Mouse (Mus musculus) bone marrow, adult 2 months (tissue): Measurements from ENCODE around the gene Cacna1d. TPM values are rescaled to one million over a fixed set of nuclear protein-coding genes. Genes with fewer than 3 reads are reported as not detected.

Experiments used
- H3K27ac ChIP-seq: fragments of 200-500 bp; 2 replicates; pipeline ENCODE4 v1.5.1; 2012; ENCODE audit warnings: low read depth, mild to moderate bottlenecking, control low read depth, inconsistent platforms, low read length; ENCODE audit not compliant: control insufficient read depth, poor library complexity, insufficient read depth
- H3K4me1 ChIP-seq: fragments of 200-500 bp; 2 replicates; pipeline ENCODE4 v1.6.1; 2011; ENCODE audit warnings: low read length; ENCODE audit not compliant: control insufficient read depth, insufficient read depth
- H3K4me3 ChIP-seq: fragments of 200-500 bp; replicated peaks from 2 replicates; pipeline ENCODE3; 2011; ENCODE audit warnings: mild to moderate bottlenecking, low read depth, low read length, control low read depth; ENCODE audit not compliant: control insufficient read depth
- CTCF ChIP-seq: fragments of 200-500 bp; IDR thresholded peaks from 2 replicates; pipeline ENCODE4 v1.5.1; 2011; ENCODE audit warnings: low read length, control low read depth; ENCODE audit not compliant: control insufficient read depth, insufficient read depth
- POLR2A ChIP-seq: fragments of 200-500 bp; IDR thresholded peaks from 2 replicates; pipeline ENCODE4 v1.6.1; 2011; ENCODE audit warnings: low read depth, mild to moderate bottlenecking, control low read depth, low read length, borderline replicate concordance; ENCODE audit not compliant: control insufficient read depth
- WGBS: fragments of 180-500 bp; shearing (Covaris S2); methylation state at CpG from one replicate; pipeline ENCODE4 v1.1.7; 2018; 5-methylcytosine and 5-hydroxymethylcytosine counted together
- polyA plus RNA-seq: library from polyadenylated mRNA; stranded (reverse); fragments of >200 nt; gene quantifications from 2 replicates; pipeline ENCODE4 v1.2.4, GENCODE M21; 2011; ENCODE audit warnings: low replicate concordance; ENCODE audit not compliant: missing spikeins, insufficient read depth, insufficient read length

Cacna1d gene
- polyA plus RNA-seq, 1 experiment, result 1.7 TPM

DNA sequence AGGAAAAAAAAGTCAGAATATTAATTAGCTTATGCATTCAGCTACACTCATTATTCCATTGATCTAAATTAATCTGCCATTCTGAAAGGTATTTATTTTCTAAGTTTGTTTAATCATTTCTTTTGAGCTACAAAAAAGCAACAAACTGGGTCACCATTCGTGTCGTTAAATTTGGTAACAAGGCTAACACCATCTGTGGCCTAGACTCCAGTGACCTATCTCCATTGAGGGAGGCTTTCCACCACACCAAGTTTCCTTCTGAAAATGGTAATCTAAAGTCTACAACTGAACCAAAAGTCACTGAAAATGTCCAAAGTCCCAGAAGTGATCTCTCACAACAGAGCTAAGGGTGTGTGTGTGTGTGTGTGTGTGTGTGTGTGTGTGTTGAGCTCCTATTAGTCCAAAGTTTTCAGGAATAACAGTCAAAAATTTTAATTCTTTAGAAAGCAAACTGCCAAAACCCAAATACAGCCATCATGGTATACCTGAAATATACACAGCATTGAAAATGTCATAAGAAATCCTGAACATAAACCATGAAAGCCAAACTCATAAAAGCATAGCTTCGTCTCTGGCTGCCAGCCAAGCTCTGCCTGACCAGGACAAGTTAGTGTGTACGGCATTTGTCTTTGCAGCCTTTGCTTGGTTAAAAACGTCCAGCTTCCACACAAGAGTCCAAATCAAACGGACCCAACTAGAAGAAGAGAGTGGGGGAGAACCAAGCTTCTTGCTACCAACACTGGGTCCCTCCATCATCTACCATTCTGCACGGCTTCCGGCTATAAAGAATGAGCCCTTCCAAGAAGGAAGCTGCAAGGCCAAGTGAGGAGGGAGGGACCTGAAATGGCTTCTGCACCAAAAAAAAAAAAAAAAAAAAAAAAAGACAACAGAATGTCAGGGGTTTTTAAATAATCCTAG lies 146.0 kb downstream of the Cacna1d start:
- no peak for TF ChIP-seq POLR2A
- Histone ChIP-seq H3K27ac (no peak overlapping the region), H3K4me3 (no peak overlapping the region), H3K4me1 (no peaks in the 10 kb centered on the region)
- 79% methylated on average over 8 of the region's 8 CpGs for WGBS

DNA sequence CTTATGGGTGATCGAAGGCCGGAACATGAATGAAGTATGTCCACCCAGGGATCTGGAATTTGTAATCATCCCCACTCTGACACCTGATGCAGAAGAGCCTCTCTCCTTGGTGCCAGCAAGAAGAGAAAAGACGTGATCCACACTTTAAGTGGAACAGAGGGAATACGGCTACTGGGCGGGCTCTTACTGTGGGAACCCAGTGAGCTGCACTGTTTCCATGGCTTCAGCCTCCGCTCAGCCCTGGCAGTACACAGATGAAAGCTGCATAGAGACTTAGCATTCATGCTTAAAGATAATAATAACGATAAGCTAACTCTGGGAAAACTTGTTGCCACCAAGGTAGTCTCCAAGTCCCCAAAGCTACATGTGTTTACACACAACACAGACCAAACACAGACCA lies 147.5 kb downstream of the Cacna1d start:
- WGBS, result 91% methylated on average over 7 of the region's 7 CpGs
- Histone ChIP-seq H3K4me1 (no peaks in the 10 kb centered on the region), H3K27ac (no peak overlapping the region), H3K4me3 (no peak overlapping the region)
- TF ChIP-seq CTCF (no peak), POLR2A (no peak)

DNA sequence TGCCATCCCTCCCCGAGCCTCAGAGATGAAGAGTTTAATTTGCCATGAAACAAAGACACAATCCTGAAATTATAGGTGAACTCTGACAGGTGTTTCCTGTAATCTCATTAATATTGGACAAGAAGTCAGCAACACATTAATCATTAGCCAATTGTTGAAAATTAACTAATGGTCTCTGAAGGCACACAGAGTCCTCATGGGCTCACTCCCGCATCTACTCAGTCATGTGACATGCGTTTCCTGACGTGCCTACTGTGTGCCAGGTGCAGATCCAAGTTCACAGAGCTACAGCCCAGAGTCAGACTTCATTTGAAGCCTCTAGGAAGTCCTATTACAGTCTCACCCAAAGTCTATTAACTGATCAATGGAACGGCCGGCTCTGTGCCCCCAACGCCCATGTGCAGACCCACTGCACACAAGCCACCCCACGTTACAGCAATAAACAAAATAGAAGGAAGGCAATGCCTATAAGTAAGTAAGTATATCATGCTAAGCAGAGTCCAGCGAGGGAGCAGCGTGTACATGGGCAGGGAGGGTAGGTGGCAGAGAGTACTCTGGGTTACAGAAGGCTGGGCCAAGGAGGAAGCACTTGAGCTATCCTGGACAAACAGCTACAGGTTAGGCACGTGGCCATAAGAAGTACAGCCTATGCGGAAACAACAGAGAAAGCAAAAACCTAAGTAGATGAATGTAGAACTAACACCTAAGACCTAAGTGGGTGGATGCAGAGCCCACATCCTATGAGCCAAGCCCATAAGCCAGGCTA lies 149.2 kb downstream of the Cacna1d start:
- 80% methylated on average over 12 of the region's 12 CpGs for WGBS
- Histone ChIP-seq H3K4me1 (no peaks in the 10 kb centered on the region), H3K4me3 (no peak overlapping the region), H3K27ac (no peak overlapping the region)
- no peak for TF ChIP-seq POLR2A
- TF ChIP-seq CTCF, result no peak

DNA sequence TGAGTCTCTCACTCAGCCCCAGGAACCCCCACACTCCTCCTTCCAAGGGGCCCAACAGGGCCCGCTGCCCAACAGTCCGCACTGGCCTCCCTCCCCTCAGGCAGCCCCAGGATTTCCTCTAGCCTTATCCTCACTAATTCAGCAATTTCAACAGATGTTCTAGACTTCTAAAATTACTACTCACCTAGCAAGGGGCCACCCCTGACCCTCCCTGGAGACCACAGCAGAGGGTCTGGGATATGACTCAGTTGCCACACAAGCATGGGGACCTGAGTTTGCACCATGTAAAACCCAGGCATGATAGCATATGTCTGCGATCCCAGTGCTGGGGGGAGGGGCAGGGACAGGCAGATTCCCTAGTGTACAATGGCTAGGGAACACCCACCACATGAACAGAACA lies 151.1 kb downstream of the Cacna1d start:
- H3K27ac ChIP-seq, result no peak overlapping the region
- no peaks in the 10 kb centered on the region for H3K4me1 ChIP-seq
- TF ChIP-seq POLR2A, result no peak
- TF ChIP-seq CTCF, result no peak
- no peak overlapping the region for H3K4me3 ChIP-seq
- 85% methylated on average over 3 of the region's 3 CpGs for WGBS

DNA sequence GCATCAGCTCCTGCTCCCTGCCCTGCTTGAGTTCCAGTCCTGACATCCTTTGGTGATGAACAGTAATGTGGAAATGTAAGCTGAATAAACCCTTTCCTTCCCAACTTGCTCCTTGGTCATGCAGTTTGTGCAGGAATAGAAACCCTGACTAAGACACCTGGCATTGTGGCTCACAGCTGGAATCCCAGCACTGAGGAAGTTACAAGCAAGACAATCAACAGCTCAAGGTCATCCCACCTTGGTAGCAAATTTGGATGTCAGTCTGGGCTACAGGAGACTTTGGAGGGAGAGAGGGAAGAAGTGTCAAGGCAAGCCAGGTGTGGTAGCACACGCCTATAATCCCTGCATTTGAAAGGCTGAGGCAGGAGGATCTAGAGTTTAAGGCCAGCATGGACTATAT lies 159.4 kb downstream of the Cacna1d start:
- WGBS, result 71% methylated on average over 1 of the region's 1 CpGs
- no peak overlapping the region for H3K27ac ChIP-seq
- H3K4me1 ChIP-seq, result no peaks in the 10 kb centered on the region
- TF ChIP-seq CTCF (no peak), POLR2A (no peak)
- no peak overlapping the region for H3K4me3 ChIP-seq

DNA sequence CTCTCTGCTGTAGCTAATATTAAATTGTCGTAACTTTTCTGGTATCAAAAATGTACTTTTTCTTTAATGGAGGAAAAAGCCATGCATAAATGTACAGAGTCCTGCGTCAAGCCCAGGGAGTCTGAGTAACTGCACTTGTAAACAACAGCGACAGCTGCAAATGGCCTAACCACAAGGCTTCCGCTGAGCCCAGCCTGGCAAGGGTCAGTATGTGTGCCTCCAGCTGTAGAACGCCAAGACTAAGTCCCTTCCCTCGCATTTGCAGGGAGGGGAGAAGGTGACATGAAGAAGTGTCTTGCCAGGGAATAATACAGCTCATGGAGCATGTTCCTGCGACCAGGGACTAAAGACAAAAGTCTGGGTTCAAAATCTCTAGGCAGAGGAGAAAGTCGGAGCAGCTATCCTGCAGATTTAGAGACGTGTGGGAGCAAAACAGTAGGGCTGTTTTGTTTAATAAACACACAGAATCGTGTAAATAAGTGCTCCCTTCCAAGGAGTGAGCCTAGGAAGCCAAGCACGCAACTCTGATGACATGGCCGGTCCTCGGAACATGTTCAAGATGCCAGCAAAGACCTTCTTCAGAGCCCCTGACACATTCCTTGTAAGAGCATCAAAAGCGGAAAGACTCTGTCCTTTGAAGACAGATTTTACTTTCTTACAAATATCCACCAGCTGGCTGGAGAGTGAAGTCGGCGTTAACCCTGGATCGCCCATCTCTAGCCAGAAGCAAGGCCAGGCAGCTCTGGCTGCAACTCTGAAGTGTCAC lies 160.7 kb downstream of the Cacna1d start:
- H3K27ac ChIP-seq, result no peak overlapping the region
- no peaks in the 10 kb centered on the region; the same call in 1 of the 2 replicates for H3K4me1 ChIP-seq
- no peak overlapping the region for H3K4me3 ChIP-seq
- TF ChIP-seq POLR2A (no peak), CTCF (no peak)
- WGBS, result 81% methylated on average over 17 of the region's 17 CpGs

DNA sequence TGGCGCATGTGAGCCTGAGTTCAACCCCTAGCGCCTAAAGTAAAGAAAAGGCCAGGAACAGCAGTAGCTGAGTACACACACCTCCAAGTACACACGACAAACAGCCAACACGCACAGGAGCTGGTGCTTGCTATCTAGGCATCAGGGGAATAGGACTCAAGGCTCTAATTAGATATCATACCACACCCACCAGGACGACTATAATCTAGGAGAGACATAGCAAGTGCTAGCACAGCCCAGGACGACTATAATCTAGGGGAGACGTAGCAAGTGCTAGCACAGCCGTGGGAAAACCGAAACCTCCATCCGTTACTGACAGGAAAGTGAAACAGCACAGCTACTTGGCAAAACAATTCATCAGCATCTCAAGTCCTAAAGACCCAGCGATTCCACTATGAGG lies 162.1 kb downstream of the Cacna1d start:
- Histone ChIP-seq H3K4me1 (no peaks in the 10 kb centered on the region; the same call in 1 of the 2 replicates), H3K27ac (no peak overlapping the region), H3K4me3 (no peak overlapping the region)
- WGBS, result 77% methylated on average over 11 of the region's 11 CpGs
- no peak for TF ChIP-seq CTCF
- TF ChIP-seq POLR2A, result no peak

DNA sequence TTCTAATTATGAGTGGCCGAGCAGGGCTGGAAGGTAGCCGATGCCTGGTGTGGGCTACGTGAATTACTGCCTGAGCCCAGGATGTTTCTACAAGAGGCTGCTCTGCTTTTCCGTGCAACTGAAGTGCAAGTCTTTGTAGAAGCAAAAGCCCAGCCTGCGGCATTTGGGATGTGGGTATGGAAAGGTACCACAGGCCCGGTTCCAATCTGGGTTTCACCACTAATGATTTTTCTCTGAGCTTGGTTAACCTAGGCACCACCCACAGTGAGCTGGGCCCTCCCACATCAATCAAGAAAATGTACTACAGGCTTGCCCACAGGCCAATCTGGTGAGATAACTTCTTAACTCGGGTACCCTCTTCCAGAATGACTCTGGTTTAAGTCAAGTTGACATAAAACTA lies 163.8 kb downstream of the Cacna1d start:
- TF ChIP-seq POLR2A (no peak), CTCF (no peak)
- no peaks in the 10 kb centered on the region; the same call in 1 of the 2 replicates for H3K4me1 ChIP-seq
- 82% methylated on average over 7 of the region's 7 CpGs for WGBS
- H3K27ac ChIP-seq, result no peak overlapping the region
- no peak overlapping the region for H3K4me3 ChIP-seq
